Mouse (Mus musculus): ENCODE data around the gene Nt5c. TPM values are rescaled to one million over a fixed set of nuclear protein-coding genes. Genes with fewer than 3 reads are reported as not detected.

Nt5c gene
- polyA plus RNA-seq, 1 experiment from 2014 or later: 174 TPM

GRCm38 (mm10) chr11:115522238-115522637 lies 30.6 kb upstream of the Nt5c start:
- H3K27ac ChIP-seq (ENCODE audit: low read length): no peak overlapping the region
- no peak overlapping the region for H3K9ac ChIP-seq (ENCODE audit: low read depth, low read length)
- 89% methylated on average over 2 of the region's 2 CpGs for WGBS
- H3K9me3 ChIP-seq (ENCODE audit: control insufficient read depth, low read length): no peaks in the 10 kb centered on the region
- H3K27me3 ChIP-seq (replicated peaks; ENCODE audit: control insufficient read depth, insufficient read depth, low read length): no peaks in the 10 kb centered on the region
- H3K36me3 ChIP-seq (ENCODE audit: control insufficient read depth, insufficient read depth, low read length): peaks cover 4% of the 10 kb centered on the region; the same call in 1 of the 2 replicates
- no peak for ATAC-seq
- H3K4me2 ChIP-seq (ENCODE audit: low read depth, low read length): no peak overlapping the region
- H3K4me1 ChIP-seq (ENCODE audit: control insufficient read depth, insufficient read depth, low read length): no peaks in the 10 kb centered on the region
- H3K4me3 ChIP-seq (ENCODE audit: low read length): no peak overlapping the region

- H3K4me3 ChIP-seq (ENCODE audit: low read length): no peak overlapping the region
- 79% methylated on average over 4 of the region's 4 CpGs for WGBS
- H3K27ac ChIP-seq (ENCODE audit: low read length): no peak overlapping the region
- no peaks in the 10 kb centered on the region for H3K27me3 ChIP-seq (replicated peaks; ENCODE audit: control insufficient read depth, insufficient read depth, low read length)
- no peaks in the 10 kb centered on the region for H3K4me1 ChIP-seq (ENCODE audit: control insufficient read depth, insufficient read depth, low read length)
- no peak overlapping the region for H3K4me2 ChIP-seq (ENCODE audit: low read depth, low read length)
- no peak for ATAC-seq
- peaks cover 4% of the 10 kb centered on the region; the same call in 1 of the 2 replicates for H3K36me3 ChIP-seq (ENCODE audit: control insufficient read depth, insufficient read depth, low read length)
- no peak overlapping the region for H3K9ac ChIP-seq (ENCODE audit: low read depth, low read length)
- no peaks in the 10 kb centered on the region for H3K9me3 ChIP-seq (ENCODE audit: control insufficient read depth, low read length)
Measured at GRCm38 (mm10) chr11:115521080-115521479, 29.4 kb upstream of the Nt5c start.

DNA sequence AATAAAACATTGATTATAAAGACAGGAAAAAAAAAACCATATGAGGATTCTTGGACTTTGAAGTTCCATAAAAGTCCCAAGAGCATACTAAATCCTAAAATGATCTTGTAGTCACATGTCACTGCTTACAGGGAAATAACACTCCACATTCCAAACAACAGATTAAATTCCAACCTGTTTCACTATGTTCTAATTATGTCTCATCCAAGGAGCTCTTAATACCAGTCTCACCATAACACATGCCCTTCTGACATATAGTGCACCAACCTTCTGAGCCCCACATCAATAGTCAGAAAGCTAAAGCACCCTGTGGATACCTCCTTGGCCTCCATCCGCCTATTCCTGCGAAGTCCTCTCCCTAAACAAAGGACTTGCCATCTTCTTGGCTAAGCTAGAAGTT lies 28.6 kb upstream of the Nt5c start:
- Histone ChIP-seq H3K4me1 (ENCODE audit: control insufficient read depth, insufficient read depth, low read length) (no peaks in the 10 kb centered on the region), H3K4me2 (ENCODE audit: low read depth, low read length) (no peak overlapping the region), H3K27me3 (replicated peaks; ENCODE audit: control insufficient read depth, insufficient read depth, low read length) (no peaks in the 10 kb centered on the region), H3K9ac (ENCODE audit: low read depth, low read length) (no peak overlapping the region), H3K36me3 (ENCODE audit: control insufficient read depth, insufficient read depth, low read length) (peaks cover 4% of the 10 kb centered on the region; the same call in 1 of the 2 replicates), H3K4me3 (ENCODE audit: low read length) (no peak overlapping the region), H3K27ac (ENCODE audit: low read length) (no peak overlapping the region), H3K9me3 (ENCODE audit: control insufficient read depth, low read length) (no peaks in the 10 kb centered on the region)
- no peak for ATAC-seq
- 80% methylated on average over 2 of the region's 2 CpGs for WGBS

- no peak for ATAC-seq
- 81% methylated on average over 3 of the region's 3 CpGs for WGBS
- Histone ChIP-seq H3K9me3 (ENCODE audit: control insufficient read depth, low read length) (no peaks in the 10 kb centered on the region), H3K4me1 (ENCODE audit: control insufficient read depth, insufficient read depth, low read length) (no peaks in the 10 kb centered on the region), H3K27ac (ENCODE audit: low read length) (no peak overlapping the region), H3K9ac (ENCODE audit: low read depth, low read length) (no peak overlapping the region), H3K36me3 (ENCODE audit: control insufficient read depth, insufficient read depth, low read length) (peaks cover 4% of the 10 kb centered on the region; the same call in 1 of the 2 replicates), H3K27me3 (replicated peaks; ENCODE audit: control insufficient read depth, insufficient read depth, low read length) (no peaks in the 10 kb centered on the region), H3K4me3 (ENCODE audit: low read length) (no peak overlapping the region), H3K4me2 (ENCODE audit: low read depth, low read length) (no peak overlapping the region)
Measured at GRCm38 (mm10) chr11:115519581-115519980, 27.9 kb upstream of the Nt5c start.

GRCm38 (mm10) chr11:115518693-115519092 lies 27.0 kb upstream of the Nt5c start:
- Histone ChIP-seq H3K4me3 (ENCODE audit: low read length) (no peak overlapping the region), H3K36me3 (ENCODE audit: control insufficient read depth, insufficient read depth, low read length) (peaks cover 4% of the 10 kb centered on the region; the same call in 1 of the 2 replicates), H3K4me2 (ENCODE audit: low read depth, low read length) (no peak overlapping the region), H3K9me3 (ENCODE audit: control insufficient read depth, low read length) (no peaks in the 10 kb centered on the region), H3K4me1 (ENCODE audit: control insufficient read depth, insufficient read depth, low read length) (no peaks in the 10 kb centered on the region), H3K27ac (ENCODE audit: low read length) (no peak overlapping the region), H3K9ac (ENCODE audit: low read depth, low read length) (no peak overlapping the region), H3K27me3 (replicated peaks; ENCODE audit: control insufficient read depth, insufficient read depth, low read length) (no peaks in the 10 kb centered on the region)
- WGBS: 68% methylated on average over 9 of the region's 9 CpGs
- ATAC-seq: no peak

DNA sequence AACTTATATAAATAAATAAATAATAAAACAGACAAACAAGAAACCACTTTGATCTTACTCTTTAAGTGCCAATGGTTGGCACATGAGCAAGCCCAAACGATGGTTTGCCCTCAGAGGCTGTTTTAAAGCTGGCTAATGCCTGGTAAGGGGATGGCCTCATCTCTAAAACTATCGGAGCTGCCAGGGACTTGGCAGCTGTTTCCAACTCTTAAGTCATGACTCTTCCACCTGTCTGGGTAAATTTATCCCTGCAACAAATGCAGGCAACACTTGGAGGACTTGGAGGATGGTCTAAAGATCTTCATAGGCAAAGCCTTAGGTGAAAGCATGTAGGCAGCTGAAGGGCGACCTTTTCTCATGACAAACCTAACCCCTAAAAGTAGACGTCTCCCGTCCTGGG lies 25.3 kb upstream of the Nt5c start:
- Histone ChIP-seq H3K9me3 (ENCODE audit: control insufficient read depth, low read length) (no peaks in the 10 kb centered on the region), H3K27ac (ENCODE audit: low read length) (no peak overlapping the region), H3K4me2 (ENCODE audit: low read depth, low read length) (no peak overlapping the region), H3K36me3 (ENCODE audit: control insufficient read depth, insufficient read depth, low read length) (no peaks in the 10 kb centered on the region), H3K4me3 (ENCODE audit: low read length) (no peak overlapping the region), H3K27me3 (replicated peaks; ENCODE audit: control insufficient read depth, insufficient read depth, low read length) (no peaks in the 10 kb centered on the region), H3K9ac (ENCODE audit: low read depth, low read length) (no peak overlapping the region), H3K4me1 (ENCODE audit: control insufficient read depth, insufficient read depth, low read length) (peaks cover 8% of the 10 kb centered on the region)
- 79% methylated on average over 5 of the region's 5 CpGs for WGBS
- ATAC-seq: no peak

DNA sequence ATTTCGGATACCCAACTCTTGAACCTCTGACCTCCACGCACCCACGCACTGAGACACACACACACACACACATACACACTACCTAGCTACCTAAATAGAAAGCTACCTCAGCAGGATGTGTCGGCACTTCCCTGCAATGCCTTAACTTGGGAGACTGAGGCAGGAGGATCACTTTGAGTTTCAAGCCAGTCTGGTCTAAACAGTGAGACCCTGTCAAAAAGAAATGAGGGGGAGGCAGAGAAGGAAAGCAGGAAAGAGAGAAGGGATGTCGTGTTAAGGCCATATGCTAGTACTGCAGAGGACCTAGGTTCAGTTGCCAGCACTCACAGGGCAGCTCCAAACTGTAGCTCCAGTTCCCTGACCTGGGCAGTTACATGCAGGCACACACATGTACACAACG lies 23.4 kb upstream of the Nt5c start:
- no peak overlapping the region for H3K27ac ChIP-seq (ENCODE audit: low read length)
- peaks cover 27% of the 10 kb centered on the region for H3K4me1 ChIP-seq (ENCODE audit: control insufficient read depth, insufficient read depth, low read length)
- no peak overlapping the region for H3K9ac ChIP-seq (ENCODE audit: low read depth, low read length)
- no peak overlapping the region for H3K4me2 ChIP-seq (ENCODE audit: low read depth, low read length)
- H3K27me3 ChIP-seq (replicated peaks; ENCODE audit: control insufficient read depth, insufficient read depth, low read length): no peaks in the 10 kb centered on the region
- H3K4me3 ChIP-seq (ENCODE audit: low read length): no peak overlapping the region
- no peak for ATAC-seq
- no peaks in the 10 kb centered on the region for H3K9me3 ChIP-seq (ENCODE audit: control insufficient read depth, low read length)
- no peaks in the 10 kb centered on the region for H3K36me3 ChIP-seq (ENCODE audit: control insufficient read depth, insufficient read depth, low read length)
- WGBS: 65% methylated on average over 6 of the region's 6 CpGs

DNA sequence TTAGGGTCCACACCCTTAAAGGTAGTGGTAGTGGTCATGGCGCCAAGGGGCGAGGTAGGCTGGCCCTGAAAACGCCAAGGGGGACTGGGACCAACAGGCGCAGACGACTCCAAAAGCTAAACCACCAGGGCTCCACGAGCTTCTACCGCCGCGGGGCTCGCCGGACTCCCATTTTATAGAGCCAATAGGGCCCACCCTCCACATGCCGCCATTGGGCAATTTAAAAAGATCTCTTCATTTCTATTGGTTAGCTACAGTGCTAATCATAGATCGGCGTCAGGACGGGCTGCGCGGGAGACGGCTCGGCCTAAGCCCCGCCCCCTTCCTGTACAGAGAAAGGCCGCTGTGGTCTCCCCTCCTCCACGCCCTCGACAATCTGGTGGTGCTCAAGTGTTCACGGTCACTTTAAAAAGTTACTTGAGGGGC lies 22.6 kb upstream of the Nt5c start, which contains the start of gene Jpt1:
Jpt1 (minus strand) TSS at position 150 of the 426 bp plus-strand sequence.
- H3K27me3 ChIP-seq (replicated peaks; ENCODE audit: control insufficient read depth, insufficient read depth, low read length): no peaks in the 10 kb centered on the region
- H3K9me3 ChIP-seq (ENCODE audit: control insufficient read depth, low read length): no peaks in the 10 kb centered on the region
- H3K36me3 ChIP-seq (ENCODE audit: control insufficient read depth, insufficient read depth, low read length): no peaks in the 10 kb centered on the region
- H3K4me3 ChIP-seq (ENCODE audit: low read length): peak within 1 kb of the TSS; percentile 98
- H3K4me1 ChIP-seq (ENCODE audit: control insufficient read depth, insufficient read depth, low read length): peaks cover 31% of the 10 kb centered on the region
- ATAC-seq: peak; percentile 92
- peak within 1 kb of the TSS; percentile 52 for H3K4me2 ChIP-seq (ENCODE audit: low read depth, low read length)
- under 1% methylated on average over 24 of the region's 24 CpGs for WGBS
- peak within 1 kb of the TSS; percentile 98 for H3K9ac ChIP-seq (ENCODE audit: low read depth, low read length)
- peak within 1 kb of the TSS; percentile 85 for H3K27ac ChIP-seq (ENCODE audit: low read length)

- Histone ChIP-seq H3K9me3 (ENCODE audit: control insufficient read depth, low read length) (no peaks in the 10 kb centered on the region), H3K4me2 (ENCODE audit: low read depth, low read length) (peak overlapping the region; percentile 52), H3K27ac (ENCODE audit: low read length) (peak overlapping the region; percentile 85), H3K36me3 (ENCODE audit: control insufficient read depth, insufficient read depth, low read length) (no peaks in the 10 kb centered on the region), H3K4me3 (ENCODE audit: low read length) (peak overlapping the region; percentile 98), H3K27me3 (replicated peaks; ENCODE audit: control insufficient read depth, insufficient read depth, low read length) (no peaks in the 10 kb centered on the region), H3K4me1 (ENCODE audit: control insufficient read depth, insufficient read depth, low read length) (peaks cover 36% of the 10 kb centered on the region), H3K9ac (ENCODE audit: low read depth, low read length) (peak overlapping the region; percentile 98)
- WGBS: under 1% methylated on average over 57 of the region's 57 CpGs
- ATAC-seq: peak; percentile 70
Measured at GRCm38 (mm10) chr11:115513271-115514237, 21.9 kb upstream of the Nt5c start.

All from intestine, embryonic 16.5 days (tissue).